Mouse (Mus musculus) urinary bladder, adult 2 months (tissue): ENCODE measurements around the gene Apaf1. TPM values are rescaled to one million over a fixed set of nuclear protein-coding genes. Genes with fewer than 3 reads are reported as not detected.

Experiments used
- DNase-seq: peaks from one replicate; pipeline ENCODE4 v3.0.0; 2022; ENCODE audit warnings: low spot score
- polyA plus RNA-seq: library from polyadenylated mRNA; depleted of rRNA; stranded (reverse); fragments of >200 nt; gene quantifications from 2 replicates; pipeline ENCODE4 v1.2.3, GENCODE M21; 2012; rRNA removed

Gene Apaf1
- polyA plus RNA-seq, 1 experiment: 9.2 TPM

- no peak for DNase-seq
Observed at GRCm38 (mm10) chr10:90974491-90974890, 108.1 kb downstream of the Apaf1 start.

GRCm38 (mm10) chr10:90974084-90974483, 108.5 kb downstream of the Apaf1 start:
- no peak for DNase-seq

DNA sequence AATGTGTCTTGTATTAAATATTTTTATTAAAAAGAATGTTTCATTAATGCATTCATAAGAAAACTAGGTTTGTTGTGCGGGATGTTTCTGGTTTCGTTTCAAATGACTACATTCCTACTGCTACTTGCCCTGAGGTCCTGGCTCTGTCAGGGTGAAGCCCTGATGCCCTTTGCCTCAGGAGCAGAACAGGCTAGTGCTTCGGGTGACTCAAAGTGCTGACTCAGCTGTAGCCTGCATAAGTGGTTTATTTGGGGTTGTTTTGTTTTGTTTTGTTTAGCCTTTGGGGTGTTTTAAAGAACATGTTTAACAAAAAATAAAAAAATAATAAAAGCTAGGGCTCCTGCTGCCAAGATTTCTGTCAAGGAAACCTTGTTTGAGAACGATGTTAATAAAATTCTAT, 112.0 kb downstream of the Apaf1 start:
- DNase-seq: no peak

GRCm38 (mm10) chr10:90969355-90970174, 113.0 kb downstream of the Apaf1 start:
- no peak for DNase-seq

DNA sequence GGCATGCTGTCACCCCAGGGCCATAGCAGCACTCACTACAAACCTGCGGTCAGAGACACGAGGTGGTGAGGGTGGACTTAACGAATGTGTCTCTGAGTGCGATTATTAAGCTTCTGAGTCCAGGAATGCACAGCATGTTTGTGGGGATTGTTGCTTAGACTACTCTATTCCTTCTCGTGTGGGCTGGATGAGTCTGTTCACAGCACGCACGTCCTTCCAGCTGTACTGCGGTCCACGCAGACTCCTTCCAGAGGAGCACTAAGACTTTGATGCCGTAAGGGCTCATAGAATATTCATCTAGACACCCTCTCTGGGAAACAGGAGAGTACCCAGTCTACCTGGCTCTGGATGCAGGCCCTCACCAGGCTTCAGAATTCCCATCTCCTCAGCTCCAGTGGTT, 114.3 kb downstream of the Apaf1 start:
- DNase-seq: no peak

GRCm38 (mm10) chr10:90966821-90967220, 115.7 kb downstream of the Apaf1 start:
- no peak for DNase-seq

DNA sequence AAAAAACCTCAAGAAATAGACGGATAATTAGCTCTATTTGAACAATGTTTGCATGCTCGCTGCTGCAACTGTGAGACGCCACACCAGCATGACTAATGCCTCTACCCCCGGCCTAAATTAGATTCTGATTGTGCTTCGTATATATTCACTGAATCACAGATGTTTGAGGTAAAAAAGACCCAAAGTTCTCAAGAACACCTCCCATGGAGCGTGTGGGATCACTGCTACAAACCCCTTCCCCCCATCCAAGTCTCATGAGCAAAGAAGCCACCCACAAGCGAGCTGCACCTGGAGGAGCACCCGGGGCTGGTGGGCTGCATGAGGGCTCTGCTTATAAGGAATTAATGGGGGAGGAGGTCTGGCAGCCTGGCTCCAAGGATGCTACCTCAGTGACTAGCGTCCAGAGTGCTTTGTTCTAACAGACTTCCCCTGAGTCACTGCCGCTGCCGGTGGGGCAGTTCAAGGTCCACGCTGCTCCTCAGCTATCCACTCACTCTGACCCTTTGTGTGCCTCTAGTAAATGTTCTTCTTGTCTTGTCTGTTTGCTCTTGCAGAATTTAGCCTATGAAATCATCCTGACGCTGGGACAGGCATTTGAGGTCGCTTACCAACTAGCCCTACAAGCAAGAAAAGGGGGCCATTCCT, 116.8 kb downstream of the Apaf1 start:
- no peak for DNase-seq

DNA sequence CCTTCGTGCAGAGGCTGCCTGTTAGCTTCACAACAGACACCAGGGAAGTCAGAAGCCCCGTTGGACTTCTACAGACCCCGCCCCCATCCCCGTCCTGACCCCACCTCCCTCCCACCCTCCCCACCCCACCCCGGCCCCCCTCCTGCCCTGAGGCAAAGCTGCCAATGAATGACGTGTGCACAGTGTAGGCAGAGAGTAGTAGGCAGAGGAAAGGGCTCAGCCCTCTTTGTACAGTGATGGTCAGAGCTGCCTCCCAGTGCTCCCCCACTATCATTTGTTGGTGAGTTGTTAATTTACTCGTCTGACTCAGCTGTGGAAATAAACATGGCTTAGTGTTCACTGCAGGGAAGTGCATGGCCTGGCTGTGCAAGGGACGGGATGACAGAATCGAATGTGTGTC, 118.1 kb downstream of the Apaf1 start:
- no peak for DNase-seq

GRCm38 (mm10) chr10:90960374-90960773, 122.2 kb downstream of the Apaf1 start:
- DNase-seq: no peak

DNA sequence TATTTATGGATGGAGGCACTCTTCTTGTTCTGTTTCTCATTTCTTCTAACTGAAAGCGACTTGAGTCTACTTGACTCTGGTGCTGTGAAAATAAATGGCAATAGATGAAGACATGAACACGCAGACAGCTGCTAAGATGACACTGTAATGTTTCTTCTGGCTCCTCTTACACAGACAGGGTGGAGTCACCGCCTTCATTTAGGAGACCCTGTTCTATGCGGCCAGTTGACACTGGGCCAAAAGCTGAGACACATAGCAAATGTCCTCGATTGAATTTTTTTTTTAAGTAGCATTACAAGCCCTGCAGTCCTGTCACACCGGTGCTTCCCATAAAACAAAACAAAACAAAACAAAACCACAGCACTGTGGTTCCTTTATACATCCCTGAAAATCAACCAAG, 128.7 kb downstream of the Apaf1 start:
- DNase-seq: no peak

DNA sequence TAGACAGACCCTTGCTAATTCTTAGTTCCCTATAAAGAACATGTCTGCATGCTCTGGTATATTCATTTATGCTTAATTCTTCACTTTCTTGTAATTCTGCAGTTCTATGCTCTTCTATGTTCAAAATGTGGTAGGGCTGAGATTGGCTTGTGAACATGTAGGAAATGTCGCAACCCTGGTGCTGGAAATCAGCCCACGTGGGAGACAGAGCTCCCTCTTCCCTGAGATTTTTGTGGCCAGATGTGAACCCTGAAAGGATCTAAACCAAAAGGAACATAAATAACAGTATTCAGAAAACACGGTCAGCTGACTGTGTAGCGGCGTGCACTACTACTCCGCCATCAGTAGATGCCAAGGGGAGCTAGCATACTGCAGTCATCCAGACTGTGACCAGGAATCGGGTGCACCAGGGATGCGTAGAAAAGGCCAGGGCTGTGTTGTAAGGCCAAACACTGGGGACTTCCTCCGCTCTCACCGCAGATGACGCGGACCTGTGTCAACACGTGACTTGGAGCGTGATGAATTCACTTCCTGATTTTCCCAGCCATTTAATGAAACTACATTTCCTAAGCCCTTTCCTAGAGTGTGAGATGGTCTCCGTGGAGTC, 129.4 kb downstream of the Apaf1 start:
- DNase-seq: no peak

DNA sequence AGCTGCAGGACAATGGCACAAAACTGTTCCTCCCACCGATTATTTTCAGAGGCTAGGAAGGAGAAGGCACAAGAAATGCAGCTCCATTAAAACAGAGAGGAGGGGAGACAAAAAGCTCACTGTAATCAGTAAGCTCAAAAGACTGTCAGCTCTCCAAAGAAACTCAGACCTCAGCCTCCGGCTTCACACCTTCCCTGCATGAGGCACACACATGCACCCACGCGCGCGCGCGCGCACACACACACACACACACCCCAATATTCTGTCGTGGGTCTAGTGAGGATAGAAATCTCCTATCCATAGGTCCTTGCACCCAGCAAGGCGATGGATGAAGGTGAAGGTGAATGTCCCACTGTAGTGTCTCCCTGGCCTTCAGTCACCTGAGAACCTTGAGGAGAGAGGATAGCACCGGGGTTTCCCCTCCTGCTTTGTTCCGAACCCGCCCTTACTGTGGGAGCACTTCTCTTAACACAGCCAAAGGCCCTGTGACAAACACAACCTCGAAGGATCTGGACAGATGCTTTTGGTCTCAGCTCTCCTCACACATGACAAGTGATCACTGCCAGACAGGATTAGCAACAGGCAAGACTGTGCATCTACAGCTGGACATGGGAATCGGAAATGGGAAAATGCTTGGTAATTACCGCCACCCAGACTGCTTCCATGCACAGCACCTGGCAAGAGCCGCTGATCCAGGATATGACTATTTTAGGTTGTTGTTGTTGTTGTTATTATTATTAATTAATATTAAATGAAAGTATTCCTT, 134.8 kb downstream of the Apaf1 start:
- no peak for DNase-seq

- no peak for DNase-seq
Observed at GRCm38 (mm10) chr10:90947043-90947442, 135.5 kb downstream of the Apaf1 start.

DNA sequence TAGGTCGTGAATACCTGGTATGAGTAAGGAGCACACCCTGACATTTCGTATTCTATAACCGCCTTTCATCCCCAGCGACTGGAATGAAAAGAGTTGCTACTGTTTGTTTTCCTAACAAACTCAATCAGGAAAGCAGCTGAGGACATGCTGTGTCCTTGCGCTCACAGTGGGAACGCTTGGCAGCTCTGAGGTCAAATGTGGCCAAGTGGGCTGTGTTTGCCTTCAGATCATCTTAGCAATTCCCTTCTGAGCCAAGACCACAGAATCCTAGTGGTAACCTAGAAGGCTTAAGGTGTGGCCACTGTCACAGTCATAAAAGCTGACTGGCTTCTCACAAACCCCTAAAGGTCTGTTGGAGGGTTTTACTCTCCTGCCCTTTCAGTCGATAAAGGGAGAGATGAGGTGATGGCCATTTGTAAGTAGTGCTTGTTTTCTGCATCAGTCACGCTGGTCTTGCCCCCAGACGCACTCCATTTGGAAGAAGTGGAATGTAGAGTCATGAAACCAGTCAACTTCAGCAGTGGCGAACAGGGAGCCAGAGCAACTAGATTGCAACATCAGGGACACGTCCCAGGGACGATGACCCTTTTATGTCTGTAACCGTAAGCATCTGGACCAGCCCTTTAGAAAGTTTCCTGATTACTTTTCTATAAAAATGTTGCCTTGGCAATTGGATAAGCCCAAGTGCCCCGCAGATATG, 140.4 kb downstream of the Apaf1 start:
- DNase-seq: no peak

- DNase-seq: no peak
Observed at GRCm38 (mm10) chr10:90940521-90941520, 141.7 kb downstream of the Apaf1 start.

Other genes with a start within 250 kb of the Apaf1 start
- 42.1 and 42.5 TPM in 2 replicates for gene Ikbip, start 170 bp upstream of the Apaf1 start, polyA plus RNA-seq
- 529 and 576 TPM in 2 replicates for gene Slc25a3, start 41.3 kb upstream of the Apaf1 start, polyA plus RNA-seq
- 66.1 and 77.0 TPM in 2 replicates for gene Tmpo, start 98.5 kb upstream of the Apaf1 start, polyA plus RNA-seq